Mouse (Mus musculus): ENCODE measurements around the gene Cpne6. TPM values are rescaled to one million over a fixed set of nuclear protein-coding genes. Genes with fewer than 3 reads are reported as not detected.
A peak's percentile ranks its signal among the peaks of the same experiment; 100 is the strongest.

Cpne6 gene
- polyA plus RNA-seq, 1 experiment from 2014 or later, result 0.39 TPM

GRCm38 (mm10) chr14:55469821-55470220, 40.4 kb upstream of the Cpne6 start:
- ATAC-seq, result 0 out of 2 replicates have a peak, but pooled peaks have one; percentile 17
- no peak for TF ChIP-seq CTCF (IDR thresholded peaks at IDR 0.05; ENCODE audit: low read depth)
- WGBS, result 32% methylated on average over 6 of the region's 6 CpGs

GRCm38 (mm10) chr14:55470806-55471205, 39.4 kb upstream of the Cpne6 start:
- H3K27ac ChIP-seq (ENCODE audit: low read depth, low read length), result no peak overlapping the region
- 3% methylated on average over 10 of the region's 10 CpGs for WGBS
- no peaks in the 10 kb centered on the region for H3K9me3 ChIP-seq (ENCODE audit: control insufficient read depth)
- H3K4me3 ChIP-seq (ENCODE audit: low read depth, low read length), result no peak overlapping the region
- ATAC-seq, result no peak
- no peaks in the 10 kb centered on the region for H3K36me3 ChIP-seq (ENCODE audit: control insufficient read depth, insufficient read depth)
- H3K9ac ChIP-seq (ENCODE audit: low read depth, low read length), result no peak overlapping the region
- H3K4me2 ChIP-seq (replicated peaks; ENCODE audit: low read depth), result no peak overlapping the region; the same call in 1 of the 2 replicates
- H3K27me3 ChIP-seq (replicated peaks; ENCODE audit: control insufficient read depth, insufficient read depth, low read length), result no peaks in the 10 kb centered on the region
- TF ChIP-seq CTCF (IDR thresholded peaks at IDR 0.05; ENCODE audit: low read depth), result no peak
- 0 out of 2 replicates have a peak, but pooled peaks cover 3% of the 10 kb centered on the region for H3K4me1 ChIP-seq (replicated peaks; ENCODE audit: control insufficient read depth, insufficient read depth, low read length)

More at GRCm38 (mm10) chr14:55469821-55470220, 40.4 kb upstream of the Cpne6 start:
- H3K36me3 ChIP-seq (ENCODE audit: control insufficient read depth, insufficient read depth), result no peaks in the 10 kb centered on the region
- H3K9ac ChIP-seq (ENCODE audit: low read depth, low read length), result no peak overlapping the region
- H3K4me3 ChIP-seq (ENCODE audit: low read depth, low read length), result no peak overlapping the region
- no peaks in the 10 kb centered on the region for H3K9me3 ChIP-seq (ENCODE audit: control insufficient read depth)
- H3K27ac ChIP-seq (ENCODE audit: low read depth, low read length), result peak overlapping the region; percentile 76; the same call in 1 of the 2 replicates
- H3K4me1 ChIP-seq (replicated peaks; ENCODE audit: control insufficient read depth, insufficient read depth, low read length), result 0 out of 2 replicates have a peak, but pooled peaks cover 3% of the 10 kb centered on the region
- no peaks in the 10 kb centered on the region for H3K27me3 ChIP-seq (replicated peaks; ENCODE audit: control insufficient read depth, insufficient read depth, low read length)
- H3K4me2 ChIP-seq (replicated peaks; ENCODE audit: low read depth), result no peak overlapping the region; the same call in 1 of the 2 replicates

GRCm38 (mm10) chr14:55475654-55476053, 34.6 kb upstream of the Cpne6 start:
- no peak for TF ChIP-seq CTCF (IDR thresholded peaks at IDR 0.05; ENCODE audit: low read depth)
- no peak for ATAC-seq
- no peaks in the 10 kb centered on the region for H3K4me1 ChIP-seq (replicated peaks; ENCODE audit: control insufficient read depth, insufficient read depth, low read length)
- 0 out of 2 replicates have a peak, but pooled peaks cover 2% of the 10 kb centered on the region for H3K36me3 ChIP-seq (ENCODE audit: control insufficient read depth, insufficient read depth)
- no peaks in the 10 kb centered on the region for H3K27me3 ChIP-seq (replicated peaks; ENCODE audit: control insufficient read depth, insufficient read depth, low read length)
- 50% methylated on average over 2 of the region's 2 CpGs for WGBS
- no peak overlapping the region for H3K4me2 ChIP-seq (replicated peaks; ENCODE audit: low read depth)
- no peak overlapping the region for H3K4me3 ChIP-seq (ENCODE audit: low read depth, low read length)
- no peaks in the 10 kb centered on the region for H3K9me3 ChIP-seq (ENCODE audit: control insufficient read depth)
- H3K9ac ChIP-seq (ENCODE audit: low read depth, low read length), result no peak overlapping the region
- no peak overlapping the region for H3K27ac ChIP-seq (ENCODE audit: low read depth, low read length)

GRCm38 (mm10) chr14:55477421-55477820, 32.8 kb upstream of the Cpne6 start:
- Histone ChIP-seq H3K4me2 (replicated peaks; ENCODE audit: low read depth) (no peak overlapping the region), H3K27ac (ENCODE audit: low read depth, low read length) (no peak overlapping the region), H3K4me3 (ENCODE audit: low read depth, low read length) (no peak overlapping the region), H3K36me3 (ENCODE audit: control insufficient read depth, insufficient read depth) (peaks cover 15% of the 10 kb centered on the region; the same call in 1 of the 2 replicates), H3K9me3 (ENCODE audit: control insufficient read depth) (no peaks in the 10 kb centered on the region), H3K9ac (ENCODE audit: low read depth, low read length) (no peak overlapping the region), H3K27me3 (replicated peaks; ENCODE audit: control insufficient read depth, insufficient read depth, low read length) (no peaks in the 10 kb centered on the region), H3K4me1 (replicated peaks; ENCODE audit: control insufficient read depth, insufficient read depth, low read length) (no peaks in the 10 kb centered on the region)
- 100% methylated on average over 1 of the region's 1 CpGs for WGBS
- ATAC-seq, result no peak
- no peak for TF ChIP-seq CTCF (IDR thresholded peaks at IDR 0.05; ENCODE audit: low read depth)

- no peaks in the 10 kb centered on the region for H3K27me3 ChIP-seq (replicated peaks; ENCODE audit: control insufficient read depth, insufficient read depth, low read length)
- H3K4me1 ChIP-seq (replicated peaks; ENCODE audit: control insufficient read depth, insufficient read depth, low read length), result no peaks in the 10 kb centered on the region
- no peak overlapping the region for H3K27ac ChIP-seq (ENCODE audit: low read depth, low read length)
- WGBS, result 75% methylated on average over 5 of the region's 5 CpGs
- no peaks in the 10 kb centered on the region for H3K9me3 ChIP-seq (ENCODE audit: control insufficient read depth)
- H3K4me3 ChIP-seq (ENCODE audit: low read depth, low read length), result no peak overlapping the region
- no peak overlapping the region for H3K4me2 ChIP-seq (replicated peaks; ENCODE audit: low read depth)
- peak overlapping the region; percentile 66; the same call in 1 of the 2 replicates for H3K9ac ChIP-seq (ENCODE audit: low read depth, low read length)
- H3K36me3 ChIP-seq (ENCODE audit: control insufficient read depth, insufficient read depth), result peaks cover 15% of the 10 kb centered on the region; the same call in 1 of the 2 replicates
- no peak for ATAC-seq
- TF ChIP-seq CTCF (IDR thresholded peaks at IDR 0.05; ENCODE audit: low read depth), result no peak
Measured at GRCm38 (mm10) chr14:55477829-55478228, 32.4 kb upstream of the Cpne6 start.

GRCm38 (mm10) chr14:55478651-55479599, 31.3 kb upstream of the Cpne6 start, which contains the start of gene Dhrs4:
TSS of gene Dhrs4 (plus strand) at chr14:55478758.
- Histone ChIP-seq H3K9me3 (ENCODE audit: control insufficient read depth) (no peaks in the 10 kb centered on the region), H3K36me3 (ENCODE audit: control insufficient read depth, insufficient read depth) (peaks cover 19% of the 10 kb centered on the region; the same call in 1 of the 2 replicates), H3K9ac (ENCODE audit: low read depth, low read length) (peak within 1 kb of the TSS; percentile 66), H3K27me3 (replicated peaks; ENCODE audit: control insufficient read depth, insufficient read depth, low read length) (no peaks in the 10 kb centered on the region), H3K4me1 (replicated peaks; ENCODE audit: control insufficient read depth, insufficient read depth, low read length) (no peaks in the 10 kb centered on the region), H3K4me3 (ENCODE audit: low read depth, low read length) (peak within 1 kb of the TSS; percentile 57), H3K4me2 (replicated peaks; ENCODE audit: low read depth) (peak within 1 kb of the TSS; percentile 72), H3K27ac (ENCODE audit: low read depth, low read length) (peak within 1 kb of the TSS; percentile 90)
- peak; percentile 88 for TF ChIP-seq CTCF (IDR thresholded peaks at IDR 0.05; ENCODE audit: low read depth)
- under 1% methylated on average over 38 of the region's 38 CpGs for WGBS
- peak; percentile 93 for ATAC-seq
